Mouse (Mus musculus) forebrain, embryonic 15.5 days (tissue): ENCODE data around the gene Sec23a. TPM values are rescaled to one million over a fixed set of nuclear protein-coding genes. Genes with fewer than 3 reads are reported as not detected.
"Not testable (repeated sequence)": the region's sequence is repeated elsewhere in the genome, so short reads cannot be mapped to it uniquely, and the experiment has no call there.

Experiments used
- ATAC-seq: fragments of 200-750 bp; cut with Nextera tagmentation; replicated peaks from 2 replicates; pipeline ENCODE4 v1.8.0; 2017; ENCODE audit warnings: mild to moderate bottlenecking, moderate TSS enrichment, moderate library complexity
- H3K27ac ChIP-seq: fragments of 300-500 bp; sonication (generic); replicated peaks from 2 replicates; pipeline ENCODE4 v1.5.1; 2015; ENCODE audit warnings: mild to moderate bottlenecking, inconsistent platforms
- H3K27me3 ChIP-seq: fragments of 300-500 bp; sonication (generic); 2 replicates; pipeline ENCODE4 v1.6.1; 2015; ENCODE audit warnings: inconsistent platforms
- H3K36me3 ChIP-seq: fragments of 300-500 bp; sonication (generic); 2 replicates; pipeline ENCODE4 v1.6.1; 2015; ENCODE audit warnings: mild to moderate bottlenecking, inconsistent platforms
- H3K4me1 ChIP-seq: fragments of 300-500 bp; sonication (generic); 2 replicates; pipeline ENCODE4 v1.6.1; 2015; ENCODE audit warnings: inconsistent platforms
- H3K4me2 ChIP-seq: fragments of 300-500 bp; sonication (generic); replicated peaks from 2 replicates; pipeline ENCODE4 v1.6.1; 2015; ENCODE audit warnings: mild to moderate bottlenecking, inconsistent platforms
- H3K4me3 ChIP-seq: fragments of 300-500 bp; sonication (generic); 2 replicates; pipeline ENCODE4 v1.5.1; 2015; ENCODE audit warnings: mild to moderate bottlenecking, inconsistent platforms
- H3K9ac ChIP-seq: fragments of 300-500 bp; sonication (generic); replicated peaks from 2 replicates; pipeline ENCODE4 v1.6.1; 2015; ENCODE audit warnings: mild to moderate bottlenecking, inconsistent platforms
- H3K9me3 ChIP-seq: fragments of 300-500 bp; sonication (generic); 2 replicates; pipeline ENCODE4 v1.6.1; 2016; ENCODE audit warnings: inconsistent platforms
- WGBS: fragments of 180-500 bp; shearing (Covaris S2); methylation state at CpG from one replicate; pipeline ENCODE4 v1.1.7; 2015; ENCODE audit warnings: mixed read lengths; 5-methylcytosine and 5-hydroxymethylcytosine counted together
- polyA plus RNA-seq: library from polyadenylated mRNA; unstranded; fragments of >200 nt; fragmentation: Nextera tagmentation; extraction: Ambion mirVana; gene quantifications from 2 replicates; pipeline ENCODE4 v1.2.1, GENCODE M21; 2015

Gene Sec23a
- 99.4 and 102 TPM in 2 replicates for polyA plus RNA-seq

GRCm38 (mm10) chr12:59011844-59012709, at the start of gene Sec23a:
Sec23a (minus strand) TSS chr12:59012017.
- Histone ChIP-seq H3K27ac (peak within 1 kb of the TSS; percentile 91), H3K9me3 (no peaks in the 10 kb centered on the region), H3K9ac (peak within 1 kb of the TSS; percentile 86), H3K27me3 (no peaks in the 10 kb centered on the region), H3K4me3 (peak within 1 kb of the TSS; percentile 97), H3K36me3 (peaks cover 2% of the 10 kb centered on the region), H3K4me1 (peaks cover 35% of the 10 kb centered on the region), H3K4me2 (peak within 1 kb of the TSS; percentile 80)
- peak; percentile 96 for ATAC-seq
- WGBS = under 1% methylated on average over 47 of the region's 48 CpGs

- 0% methylated on average over 49 of the region's 49 CpGs for WGBS
- Histone ChIP-seq H3K27me3 (no peaks in the 10 kb centered on the region), H3K27ac (peak within 1 kb of the TSS; percentile 95)
Measured at GRCm38 (mm10) chr12:59060993-59061595, 49.3 kb upstream of the Sec23a start, which contains the start of gene Trappc6b. Trappc6b (minus strand) TSS chr12:59061472.

GRCm38 (mm10) chr12:59060322-59060721, 48.5 kb upstream of the Sec23a start:
- Histone ChIP-seq H3K4me1 (peaks cover 25% of the 10 kb centered on the region), H3K27me3 (no peaks in the 10 kb centered on the region), H3K4me3 (peak overlapping the region; percentile 79), H3K9ac (peak overlapping the region; percentile 88), H3K4me2 (peak overlapping the region; percentile 56), H3K27ac (peak overlapping the region; percentile 95), H3K36me3 (peaks cover 11% of the 10 kb centered on the region), H3K9me3 (no peaks in the 10 kb centered on the region)
- 60% methylated on average over 4 of the region's 4 CpGs for WGBS
- ATAC-seq = no peak

More at GRCm38 (mm10) chr12:59060993-59061595, 49.3 kb upstream of the Sec23a start, which contains the start of gene Trappc6b:
- Histone ChIP-seq H3K9ac (peak within 1 kb of the TSS; percentile 88), H3K4me2 (peak within 1 kb of the TSS; percentile 56), H3K9me3 (no peaks in the 10 kb centered on the region), H3K4me3 (peak within 1 kb of the TSS; percentile 79), H3K4me1 (peaks cover 28% of the 10 kb centered on the region), H3K36me3 (peaks cover 9% of the 10 kb centered on the region)
- peak; percentile 98 for ATAC-seq

GRCm38 (mm10) chr12:59058242-59058641, 46.4 kb upstream of the Sec23a start:
- H3K27me3 ChIP-seq, H3K4me3 ChIP-seq, H3K9me3 ChIP-seq, H3K27ac ChIP-seq, H3K9ac ChIP-seq, ATAC-seq, H3K4me2 ChIP-seq: not testable (repeated sequence)
- Histone ChIP-seq H3K4me1 (peaks cover 25% of the 10 kb centered on the region), H3K36me3 (peaks cover 11% of the 10 kb centered on the region)
- 87% methylated on average over 5 of the region's 5 CpGs for WGBS

GRCm38 (mm10) chr12:59056222-59056621, 44.4 kb upstream of the Sec23a start:
- peaks cover 25% of the 10 kb centered on the region for H3K4me1 ChIP-seq
- H3K27me3 ChIP-seq = no peaks in the 10 kb centered on the region
- H3K4me3 ChIP-seq = no peak overlapping the region
- no peak for ATAC-seq
- no peak overlapping the region for H3K9ac ChIP-seq
- H3K27ac ChIP-seq = no peak overlapping the region
- WGBS = over 99% methylated on average over 11 of the region's 11 CpGs
- H3K9me3 ChIP-seq = no peaks in the 10 kb centered on the region
- H3K4me2 ChIP-seq = no peak overlapping the region
- H3K36me3 ChIP-seq = peaks cover 11% of the 10 kb centered on the region

DNA sequence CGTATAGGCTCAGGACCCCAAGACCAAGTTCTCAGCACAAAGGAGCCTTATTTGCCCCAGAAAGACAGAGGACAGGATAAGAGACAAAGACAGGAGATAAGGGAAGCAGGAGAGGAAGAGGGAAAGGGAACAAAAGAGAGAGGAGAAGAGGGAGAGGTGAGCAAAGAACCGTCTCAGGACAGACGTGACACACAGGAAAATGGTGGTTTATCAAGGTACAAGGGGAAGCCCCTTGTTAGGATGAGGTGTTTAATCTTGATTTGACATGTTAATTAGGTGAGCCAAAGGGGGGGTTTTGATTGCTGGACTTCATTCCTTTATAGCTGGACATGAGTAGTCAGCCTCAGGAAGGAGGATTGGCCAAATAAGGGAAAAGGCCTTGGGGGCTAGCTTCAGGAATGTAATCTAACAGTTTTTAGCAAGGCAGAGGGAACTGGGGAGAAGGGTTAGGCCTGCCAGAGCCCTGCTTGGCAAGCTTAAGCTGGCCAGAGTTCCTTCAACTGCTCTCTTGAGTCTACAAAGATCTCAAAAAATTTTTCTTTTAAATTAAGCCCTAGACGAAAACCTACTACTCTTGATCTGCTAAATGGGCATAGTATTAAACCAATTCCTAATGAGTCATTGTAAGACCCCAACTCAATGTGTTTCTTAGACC, 43.5 kb upstream of the Sec23a start:
- H3K9me3 ChIP-seq = no peaks in the 10 kb centered on the region
- no peak for ATAC-seq
- no peak overlapping the region for H3K4me3 ChIP-seq

GRCm38 (mm10) chr12:59053976-59054375, 42.2 kb upstream of the Sec23a start:
- Histone ChIP-seq H3K36me3 (peaks cover 15% of the 10 kb centered on the region), H3K4me1 (peaks cover 8% of the 10 kb centered on the region), H3K4me3 (no peak overlapping the region), H3K9ac (no peak overlapping the region), H3K27ac (no peak overlapping the region), H3K27me3 (no peaks in the 10 kb centered on the region), H3K4me2 (no peak overlapping the region), H3K9me3 (no peaks in the 10 kb centered on the region)
- ATAC-seq = no peak

More for the DNA sequence above, 43.5 kb upstream of the Sec23a start:
- no peak overlapping the region for H3K9ac ChIP-seq
- no peak overlapping the region for H3K27ac ChIP-seq
- H3K4me1 ChIP-seq = peaks cover 22% of the 10 kb centered on the region
- no peaks in the 10 kb centered on the region for H3K27me3 ChIP-seq
- WGBS = 94% methylated on average over 4 of the region's 4 CpGs
- H3K4me2 ChIP-seq = no peak overlapping the region
- peaks cover 11% of the 10 kb centered on the region for H3K36me3 ChIP-seq

GRCm38 (mm10) chr12:59053166-59053565, 41.3 kb upstream of the Sec23a start:
- Histone ChIP-seq H3K27ac (no peak overlapping the region), H3K4me1 (peaks cover under 1% of the 10 kb centered on the region; the same call in 1 of the 2 replicates), H3K27me3 (no peaks in the 10 kb centered on the region), H3K4me2 (no peak overlapping the region), H3K36me3 (peaks cover 20% of the 10 kb centered on the region), H3K4me3 (no peak overlapping the region), H3K9ac (no peak overlapping the region), H3K9me3 (no peaks in the 10 kb centered on the region)
- 90% methylated on average over 5 of the region's 5 CpGs for WGBS
- no peak for ATAC-seq

- no peak overlapping the region for H3K9ac ChIP-seq
- no peak overlapping the region for H3K27ac ChIP-seq
- H3K36me3 ChIP-seq = peaks cover 24% of the 10 kb centered on the region
- 91% methylated on average over 3 of the region's 3 CpGs for WGBS
- no peaks in the 10 kb centered on the region for H3K4me1 ChIP-seq
- no peak for ATAC-seq
- no peak overlapping the region for H3K4me2 ChIP-seq
- no peak overlapping the region for H3K4me3 ChIP-seq
- no peaks in the 10 kb centered on the region for H3K9me3 ChIP-seq
- no peaks in the 10 kb centered on the region for H3K27me3 ChIP-seq
Measured at GRCm38 (mm10) chr12:59052470-59052869, 40.7 kb upstream of the Sec23a start.

DNA sequence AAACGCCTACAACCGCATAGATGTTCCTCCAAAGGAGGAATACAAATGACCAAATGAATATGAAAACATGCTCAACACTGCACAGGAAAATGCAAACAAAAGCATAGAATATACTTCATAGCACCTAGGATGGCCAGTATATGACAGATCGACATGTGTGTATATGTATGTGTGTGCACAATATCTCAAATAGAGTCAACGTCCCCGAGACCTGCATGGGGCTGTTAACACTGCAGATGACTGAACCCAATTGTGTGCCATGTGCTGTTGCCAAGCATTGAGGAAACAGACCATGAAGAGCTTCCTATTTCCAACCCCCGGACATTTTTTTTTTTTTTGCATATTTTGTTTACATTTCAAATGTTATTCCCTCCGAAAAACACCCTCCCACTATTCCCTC, 29.0 kb upstream of the Sec23a start:
- H3K4me2 ChIP-seq = no peak overlapping the region
- H3K4me3 ChIP-seq = no peak overlapping the region
- 0 out of 2 replicates have a peak, but pooled peaks cover 5% of the 10 kb centered on the region for H3K4me1 ChIP-seq
- peaks cover 36% of the 10 kb centered on the region for H3K36me3 ChIP-seq
- H3K9me3 ChIP-seq = no peaks in the 10 kb centered on the region
- H3K27me3 ChIP-seq = no peaks in the 10 kb centered on the region
- ATAC-seq = 0 out of 2 replicates have a peak, but pooled peaks have one; percentile 26
- no peak overlapping the region for H3K27ac ChIP-seq
- H3K9ac ChIP-seq = no peak overlapping the region
- 37% methylated on average over 7 of the region's 7 CpGs for WGBS

GRCm38 (mm10) chr12:59039971-59040844, 28.4 kb upstream of the Sec23a start:
- WGBS = 5% methylated on average over 23 of the region's 23 CpGs
- H3K4me3 ChIP-seq = no peak overlapping the region
- H3K4me1 ChIP-seq = 0 out of 2 replicates have a peak, but pooled peaks cover 5% of the 10 kb centered on the region
- H3K4me2 ChIP-seq = peak overlapping the region; percentile 11; the same call in 1 of the 2 replicates
- peaks cover 30% of the 10 kb centered on the region for H3K36me3 ChIP-seq
- H3K27me3 ChIP-seq = no peaks in the 10 kb centered on the region
- no peak overlapping the region for H3K9ac ChIP-seq
- no peaks in the 10 kb centered on the region for H3K9me3 ChIP-seq
- H3K27ac ChIP-seq = 0 out of 2 replicates have a peak overlapping the region, but pooled peaks have one; percentile 32
- peak; percentile 80 for ATAC-seq
